Mouse (Mus musculus) heart, embryonic 13.5 days (tissue): ENCODE data around the gene Mgat4b. TPM values are rescaled to one million over a fixed set of nuclear protein-coding genes. Genes with fewer than 3 reads are reported as not detected.

Source experiments
- ATAC-seq: fragments of 200-750 bp; cut with Nextera tagmentation; 2 replicates; pipeline ENCODE4 v1.8.0; 2017; ENCODE audit warnings: moderate TSS enrichment; ENCODE audit not compliant: insufficient number of reproducible peaks, low FRiP score, low TSS enrichment; ENCODE audit errors: extremely low read depth
- H3K27ac ChIP-seq: fragments of 300-500 bp; sonication (generic); replicated peaks from 2 replicates; pipeline ENCODE4 v1.5.1; 2015; ENCODE audit warnings: moderate library complexity, mild to moderate bottlenecking, inconsistent platforms
- H3K27me3 ChIP-seq: fragments of 300-500 bp; sonication (generic); replicated peaks from 2 replicates; pipeline ENCODE4 v1.6.1; 2015; ENCODE audit warnings: mild to moderate bottlenecking, inconsistent platforms
- H3K36me3 ChIP-seq: fragments of 300-500 bp; sonication (generic); 2 replicates; pipeline ENCODE4 v1.6.1; 2015; ENCODE audit warnings: mild to moderate bottlenecking, inconsistent platforms
- H3K4me1 ChIP-seq: fragments of 300-500 bp; sonication (generic); 2 replicates; pipeline ENCODE4 v1.6.1; 2015; ENCODE audit warnings: inconsistent platforms
- H3K4me2 ChIP-seq: fragments of 300-500 bp; sonication (generic); 2 replicates; pipeline ENCODE4 v1.6.1; 2015; ENCODE audit warnings: inconsistent platforms, mild to moderate bottlenecking, moderate library complexity
- H3K4me3 ChIP-seq: fragments of 300-500 bp; sonication (generic); 2 replicates; pipeline ENCODE4 v1.5.1; 2015; ENCODE audit warnings: moderate library complexity, mild to moderate bottlenecking, inconsistent platforms
- H3K9ac ChIP-seq: fragments of 300-500 bp; sonication (generic); 2 replicates; pipeline ENCODE4 v1.6.1; 2015; ENCODE audit warnings: inconsistent platforms, mild to moderate bottlenecking, moderate library complexity
- H3K9me3 ChIP-seq: fragments of 300-500 bp; sonication (generic); 2 replicates; pipeline ENCODE4 v1.6.1; 2016; ENCODE audit warnings: inconsistent platforms
- WGBS: fragments of 180-500 bp; shearing (Covaris S2); methylation state at CpG from one replicate; pipeline ENCODE4 v1.1.7; 2015; ENCODE audit warnings: mixed read lengths; 5-methylcytosine and 5-hydroxymethylcytosine counted together
- microRNA-seq: library from miRNA; unstranded; fragments of <30 nt; microRNA quantifications from one replicate; pipeline ENCODE4, GENCODE M21; 2016
- polyA plus RNA-seq: library from polyadenylated mRNA; unstranded; fragments of >200 nt; fragmentation: Nextera tagmentation; extraction: Ambion mirVana; gene quantifications from 2 replicates; pipeline ENCODE4 v1.2.1, GENCODE M21; 2015

Mgat4b gene
- polyA plus RNA-seq, 1 experiment from 2014 or later: 22.2 TPM

- H3K4me2 ChIP-seq: peak overlapping the region; percentile 49
- no peak overlapping the region for H3K4me3 ChIP-seq
- no peaks in the 10 kb centered on the region for H3K9me3 ChIP-seq
- H3K36me3 ChIP-seq: peaks cover 15% of the 10 kb centered on the region
- H3K4me1 ChIP-seq: peaks cover 68% of the 10 kb centered on the region
- H3K27me3 ChIP-seq: no peaks in the 10 kb centered on the region
- H3K27ac ChIP-seq: peak overlapping the region; percentile 80
- ATAC-seq: peak; percentile 23; the same call in 1 of the 2 replicates
- 31% methylated on average over 5 of the region's 5 CpGs for WGBS
- peak overlapping the region; percentile 58 for H3K9ac ChIP-seq
Measured at GRCm38 (mm10) chr11:50275568-50276151, 65.0 kb downstream of the Mgat4b start.

- Histone ChIP-seq H3K9me3 (no peaks in the 10 kb centered on the region), H3K4me3 (no peak overlapping the region), H3K9ac (no peak overlapping the region), H3K4me1 (peaks cover 54% of the 10 kb centered on the region), H3K4me2 (no peak overlapping the region), H3K36me3 (peaks cover 23% of the 10 kb centered on the region), H3K27me3 (no peaks in the 10 kb centered on the region), H3K27ac (no peak overlapping the region)
- ATAC-seq: no peak
Measured at GRCm38 (mm10) chr11:50277025-50277424, 66.3 kb downstream of the Mgat4b start.

- Histone ChIP-seq H3K27ac (no peak overlapping the region), H3K27me3 (no peaks in the 10 kb centered on the region), H3K9me3 (no peaks in the 10 kb centered on the region), H3K36me3 (peaks cover 23% of the 10 kb centered on the region), H3K4me3 (no peak overlapping the region), H3K9ac (no peak overlapping the region), H3K4me2 (no peak overlapping the region), H3K4me1 (peaks cover 49% of the 10 kb centered on the region)
- 92% methylated on average over 6 of the region's 6 CpGs for WGBS
- no peak for ATAC-seq
Measured at GRCm38 (mm10) chr11:50277706-50278105, 67.0 kb downstream of the Mgat4b start.

GRCm38 (mm10) chr11:50279005-50279404, 68.3 kb downstream of the Mgat4b start:
- Histone ChIP-seq H3K4me1 (peaks cover 39% of the 10 kb centered on the region), H3K27me3 (no peaks in the 10 kb centered on the region), H3K27ac (no peak overlapping the region), H3K36me3 (peaks cover 28% of the 10 kb centered on the region), H3K9me3 (no peaks in the 10 kb centered on the region), H3K4me3 (no peak overlapping the region), H3K4me2 (no peak overlapping the region), H3K9ac (no peak overlapping the region)
- no peak for ATAC-seq
- WGBS: 85% methylated on average over 4 of the region's 4 CpGs

- Histone ChIP-seq H3K9ac (no peak overlapping the region), H3K4me1 (peaks cover 29% of the 10 kb centered on the region), H3K27ac (no peak overlapping the region), H3K36me3 (peaks cover 28% of the 10 kb centered on the region), H3K4me3 (no peak overlapping the region), H3K4me2 (no peak overlapping the region), H3K9me3 (no peaks in the 10 kb centered on the region), H3K27me3 (no peaks in the 10 kb centered on the region)
- no peak for ATAC-seq
- WGBS: 67% methylated on average over 1 of the region's 1 CpGs
Measured at GRCm38 (mm10) chr11:50280053-50280452, 69.4 kb downstream of the Mgat4b start.

Small RNA genes lying within 50 kb of the gene (microRNA-seq; reads per million reads assigned to microRNA genes)
- 0.61 reads per million for gene Mir6919

Other genes starting within 250 kb of the Mgat4b start
- gene Rnf130, start 185.5 kb upstream of the Mgat4b start, polyA plus RNA-seq: 25.7 and 29.6 TPM in 2 replicates
- 26.5 and 26.8 TPM in 2 replicates for gene Tbc1d9b, start 79.5 kb upstream of the Mgat4b start, polyA plus RNA-seq
- 12.8 and 13.0 TPM in 2 replicates for gene Mrnip, start 36.4 kb upstream of the Mgat4b start, polyA plus RNA-seq
- 265 and 277 TPM in 2 replicates for gene Sqstm1, start 63 bp upstream of the Mgat4b start, polyA plus RNA-seq
- 1.1 and 2.9 TPM in 2 replicates for gene Ltc4s, start 27.7 kb downstream of the Mgat4b start, polyA plus RNA-seq
- gene Maml1, start 81.4 kb downstream of the Mgat4b start, polyA plus RNA-seq: 2.5 and 2.7 TPM in 2 replicates
- gene Canx, start 114.8 kb downstream of the Mgat4b start, polyA plus RNA-seq: 262 and 285 TPM in 2 replicates
- gene Cby3, start 143.6 kb downstream of the Mgat4b start, polyA plus RNA-seq: not detected in 2 replicates
- gene Hnrnph1, start 166.1 kb downstream of the Mgat4b start, polyA plus RNA-seq: 232 and 238 TPM in 2 replicates
- gene Rufy1, start 220.2 kb downstream of the Mgat4b start, polyA plus RNA-seq: 19.5 and 22.2 TPM in 2 replicates